Mouse (Mus musculus) G1E (cell line): Measurements from ENCODE around the gene Rsu1.

ENCODE experiments used
- CTCF ChIP-seq: IDR thresholded peaks from 2 replicates; pipeline ENCODE4 v1.5.1; 2012; ENCODE audit warnings: low read depth, low read length, inconsistent platforms, mixed read lengths
- GATA2 ChIP-seq: IDR thresholded peaks from 2 replicates; pipeline ENCODE4 v1.6.1; 2012; ENCODE audit warnings: low read depth, low read length, inconsistent platforms, borderline replicate concordance
- POLR2AphosphoS5 ChIP-seq: IDR thresholded peaks from 2 replicates; pipeline ENCODE4 v1.6.1; 2012; ENCODE audit warnings: low read depth, low read length, inconsistent platforms; ENCODE audit not compliant: insufficient replicate concordance

DNA sequence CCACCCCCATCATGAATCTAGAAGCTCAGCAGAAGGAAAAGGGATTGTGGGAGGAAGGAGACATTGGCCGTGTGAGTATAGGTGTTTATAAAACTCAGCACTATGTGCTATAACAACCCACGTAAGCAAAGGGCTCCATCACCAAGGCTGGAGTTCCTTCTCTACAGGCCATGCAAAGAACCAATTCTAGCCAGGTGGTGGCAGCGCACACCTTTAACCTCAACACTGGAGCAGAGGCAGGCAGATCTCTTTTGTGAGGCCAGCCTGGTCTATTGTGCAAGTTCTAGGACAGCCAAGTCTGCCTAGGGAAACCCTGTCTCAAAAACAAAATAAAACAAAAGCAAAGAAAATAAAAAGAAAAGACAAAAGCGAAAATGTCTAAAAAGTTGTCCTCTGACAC, 231.4 kb downstream of the Rsu1 start:
- no peak for TF ChIP-seq POLR2AphosphoS5
- no peak for TF ChIP-seq GATA2
- TF ChIP-seq CTCF: no peak
